Mouse (Mus musculus): ENCODE measurements around the gene Dpf2. TPM values are rescaled to one million over a fixed set of nuclear protein-coding genes. Genes with fewer than 3 reads are reported as not detected.

Dpf2 gene
- polyA plus RNA-seq, 1 experiment from 2014 or later = 56.7 TPM

GRCm38 (mm10) chr19:5846557-5847305, 66.1 kb downstream of the Dpf2 start:
- Histone ChIP-seq H3K4me2 (peak overlapping the region; percentile 84), H3K27me3 (no peaks in the 10 kb centered on the region), H3K9ac (peak overlapping the region; percentile 85), H3K4me1 (replicated peaks) (peaks cover 97% of the 10 kb centered on the region), H3K4me3 (replicated peaks) (peak overlapping the region; percentile 66), H3K36me3 (no peaks in the 10 kb centered on the region), H3K9me3 (replicated peaks) (no peaks in the 10 kb centered on the region), H3K27ac (peak overlapping the region; percentile 99)
- ATAC-seq (ENCODE audit: low read depth) (peak; percentile 47), DNase-seq (peak; percentile 79)
- 9% methylated on average over 16 of the region's 16 CpGs for WGBS (ENCODE audit: insufficient replicate concordance)

Other genes starting within 250 kb of the Dpf2 start
- gene Sipa1, start 249.3 kb downstream of the Dpf2 start, polyA plus RNA-seq (2015; fragmentation: Nextera tagmentation; extraction: Ambion mirVana) = 23.3 and 24.6 TPM in 2 replicates
- 13.8 and 15.9 TPM in 2 replicates for gene Map3k11, start 224.3 kb downstream of the Dpf2 start, polyA plus RNA-seq (2015; fragmentation: Nextera tagmentation; extraction: Ambion mirVana)
- gene Pcnx3, start 224.1 kb downstream of the Dpf2 start, polyA plus RNA-seq (2015; fragmentation: Nextera tagmentation; extraction: Ambion mirVana) = 9.1 and 10.1 TPM in 2 replicates
- gene Kcnk7, start 208.6 kb downstream of the Dpf2 start, polyA plus RNA-seq (2015; fragmentation: Nextera tagmentation; extraction: Ambion mirVana) = 0.21 and 0.46 TPM in 2 replicates
- gene Ehbp1l1, start 186.7 kb downstream of the Dpf2 start, polyA plus RNA-seq (2015; fragmentation: Nextera tagmentation; extraction: Ambion mirVana) = 105 and 111 TPM in 2 replicates
- gene Fam89b, start 183.4 kb downstream of the Dpf2 start, polyA plus RNA-seq (2015; fragmentation: Nextera tagmentation; extraction: Ambion mirVana) = 44.5 and 47.0 TPM in 2 replicates
- 1.1 and 2.7 TPM in 2 replicates for gene Ltbp3, start 172.1 kb downstream of the Dpf2 start, polyA plus RNA-seq (2015; fragmentation: Nextera tagmentation; extraction: Ambion mirVana)
- 25.2 and 27.5 TPM in 2 replicates for gene Scyl1, start 141.6 kb downstream of the Dpf2 start, polyA plus RNA-seq (2015; fragmentation: Nextera tagmentation; extraction: Ambion mirVana)
- gene Frmd8, start 37.7 kb downstream of the Dpf2 start, polyA plus RNA-seq (2015; fragmentation: Nextera tagmentation; extraction: Ambion mirVana) = 13.9 and 15.8 TPM in 2 replicates
- gene Slc25a45, start 35.2 kb downstream of the Dpf2 start, polyA plus RNA-seq (2015; fragmentation: Nextera tagmentation; extraction: Ambion mirVana) = 5.7 and 6.8 TPM in 2 replicates
- gene Tigd3, start 18.9 kb downstream of the Dpf2 start, polyA plus RNA-seq (2015; fragmentation: Nextera tagmentation; extraction: Ambion mirVana) = 2.5 TPM in 2 replicates
- 2.7 and 3.0 TPM in 2 replicates for gene Cdc42ep2, start 11.8 kb upstream of the Dpf2 start, polyA plus RNA-seq (2015; fragmentation: Nextera tagmentation; extraction: Ambion mirVana)
- 62.2 and 69.8 TPM in 2 replicates for gene Pola2, start 51.2 kb upstream of the Dpf2 start, polyA plus RNA-seq (2015; fragmentation: Nextera tagmentation; extraction: Ambion mirVana)
- not detected in 2 replicates for gene Slc22a20, start 73.1 kb upstream of the Dpf2 start, polyA plus RNA-seq (2015; fragmentation: Nextera tagmentation; extraction: Ambion mirVana)
- 21.9 and 26.3 TPM in 2 replicates for gene Capn1, start 102.9 kb upstream of the Dpf2 start, polyA plus RNA-seq (2015; fragmentation: Nextera tagmentation; extraction: Ambion mirVana)
- 11.6 and 13.9 TPM in 2 replicates for gene Syvn1, start 133.6 kb upstream of the Dpf2 start, polyA plus RNA-seq (2015; fragmentation: Nextera tagmentation; extraction: Ambion mirVana)
- gene Mrpl49, start 144.8 kb upstream of the Dpf2 start, polyA plus RNA-seq (2015; fragmentation: Nextera tagmentation; extraction: Ambion mirVana) = 50.2 and 59.4 TPM in 2 replicates
- 639 and 696 TPM in 2 replicates for gene Fau, start 144.8 kb upstream of the Dpf2 start, polyA plus RNA-seq (2015; fragmentation: Nextera tagmentation; extraction: Ambion mirVana)
- 22.1 and 23.2 TPM in 2 replicates for gene Znhit2, start 148.2 kb upstream of the Dpf2 start, polyA plus RNA-seq (2015; fragmentation: Nextera tagmentation; extraction: Ambion mirVana)
- 30.6 and 33.2 TPM in 2 replicates for gene Tm7sf2, start 155.4 kb upstream of the Dpf2 start, polyA plus RNA-seq (2015; fragmentation: Nextera tagmentation; extraction: Ambion mirVana)
- gene Vps51, start 164.2 kb upstream of the Dpf2 start, polyA plus RNA-seq (2015; fragmentation: Nextera tagmentation; extraction: Ambion mirVana) = 29.1 and 31.6 TPM in 2 replicates
- gene Tmem262, start 167.0 kb upstream of the Dpf2 start, polyA plus RNA-seq (2015; fragmentation: Nextera tagmentation; extraction: Ambion mirVana) = not detected in 2 replicates
- gene Gm28374, start 169.2 kb upstream of the Dpf2 start, polyA plus RNA-seq (2015; fragmentation: Nextera tagmentation; extraction: Ambion mirVana) = 0.49 and 0.80 TPM in 2 replicates
- gene Zfpl1, start 171.9 kb upstream of the Dpf2 start, polyA plus RNA-seq (2015; fragmentation: Nextera tagmentation; extraction: Ambion mirVana) = 22.6 and 23.5 TPM in 2 replicates
- gene Cdca5, start 172.0 kb upstream of the Dpf2 start, polyA plus RNA-seq (2015; fragmentation: Nextera tagmentation; extraction: Ambion mirVana) = 34.2 and 39.3 TPM in 2 replicates
- 0.30 and 0.32 TPM in 2 replicates for gene AC131692.1, start 181.4 kb upstream of the Dpf2 start, polyA plus RNA-seq (2015; fragmentation: Nextera tagmentation; extraction: Ambion mirVana)
- gene Naaladl1, start 192.8 kb upstream of the Dpf2 start, polyA plus RNA-seq (2015; fragmentation: Nextera tagmentation; extraction: Ambion mirVana) = 2.2 and 2.6 TPM in 2 replicates
- gene Sac3d1, start 205.6 kb upstream of the Dpf2 start, polyA plus RNA-seq (2015; fragmentation: Nextera tagmentation; extraction: Ambion mirVana) = 27.5 and 27.9 TPM in 2 replicates
- gene Snx15, start 215.3 kb upstream of the Dpf2 start, polyA plus RNA-seq (2015; fragmentation: Nextera tagmentation; extraction: Ambion mirVana) = 46.5 and 48.5 TPM in 2 replicates
- 0.12 and 0.29 TPM in 2 replicates for gene Batf2, start 228.0 kb upstream of the Dpf2 start, polyA plus RNA-seq (2015; fragmentation: Nextera tagmentation; extraction: Ambion mirVana)
- 37.1 and 38.0 TPM in 2 replicates for gene Arl2, start 228.5 kb upstream of the Dpf2 start, polyA plus RNA-seq (2015; fragmentation: Nextera tagmentation; extraction: Ambion mirVana)

Measured in liver, embryonic 13.5 days (tissue).